Mouse (Mus musculus) CH12.LX (cell line): Measurements from ENCODE around the gene Tanc1.

Source experiments
- CHD1 ChIP-seq: IDR thresholded peaks from 2 replicates; pipeline ENCODE4 v1.6.1; 2012; ENCODE audit warnings: low read depth, low read length, improper control_type of control experiment, inconsistent platforms
- CHD2 ChIP-seq: IDR thresholded peaks from 2 replicates; pipeline ENCODE4 v1.6.1; 2011; ENCODE audit warnings: low read length, improper control_type of control experiment
- CTCF ChIP-seq, 2 experiments: IDR thresholded peaks in 1 of 2; conservative IDR thresholded peaks in 1 of 2; 2 replicates each; pipeline ENCODE4 v1.5.1; 2011 to 2012; ENCODE audit warnings: low read depth in 2 of 2, low read length in 2 of 2, improper control_type of control experiment in 1 of 2, inconsistent platforms in 1 of 2, mild to moderate bottlenecking in 1 of 2, moderate library complexity in 1 of 2
- EP300 ChIP-seq: IDR thresholded peaks from 2 replicates; pipeline ENCODE4 v1.6.1; 2011; ENCODE audit warnings: low read length, improper control_type of control experiment
- POLR2A ChIP-seq: IDR thresholded peaks from 2 replicates; pipeline ENCODE4 v1.6.1; 2011; ENCODE audit warnings: low read depth, mild to moderate bottlenecking, improper control_type of control experiment, low read length

DNA sequence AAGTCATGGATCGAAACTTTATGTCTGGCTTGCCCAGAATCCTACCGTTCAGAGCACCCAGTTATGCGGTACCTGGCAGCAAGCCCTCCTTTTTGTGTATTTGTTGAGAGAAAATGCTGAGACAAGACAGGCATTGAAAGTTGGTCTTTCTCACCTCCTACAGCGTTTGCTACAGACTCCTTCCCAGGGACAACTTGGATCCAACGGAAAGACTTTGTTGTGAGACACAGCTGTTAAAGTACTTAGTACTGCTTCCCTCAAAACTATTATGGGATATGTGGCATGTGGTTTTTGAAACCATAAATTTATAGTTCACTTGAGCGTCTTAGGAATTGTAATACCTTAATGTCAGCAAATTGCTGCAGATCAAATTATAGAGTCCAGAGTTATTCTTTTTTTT is 47.8 kb downstream of the Tanc1 start:
- no peak for TF ChIP-seq CHD2
- no peak for TF ChIP-seq CTCF (conservative IDR thresholded peaks at IDR 0.05 in 1 of 2, IDR thresholded peaks at IDR 0.05 in 1 of 2; ENCODE audit: low read depth in 2 of 2, low read length in 2 of 2)
- TF ChIP-seq POLR2A, result no peak
- TF ChIP-seq EP300, result no peak
- TF ChIP-seq CHD1, result no peak
